Mouse (Mus musculus) liver, embryonic 11.5 days (tissue): ENCODE data around the gene Pgm3. TPM values are rescaled to one million over a fixed set of nuclear protein-coding genes. Genes with fewer than 3 reads are reported as not detected.
"Not testable (repeated sequence)": the region's sequence is repeated elsewhere in the genome, so short reads cannot be mapped to it uniquely, and the experiment has no call there.

Experiments used
- ATAC-seq: fragments of 200-750 bp; cut with Nextera tagmentation; replicated peaks from 2 replicates; pipeline ENCODE4 v1.8.0; 2017; ENCODE audit warnings: moderate number of reproducible peaks, mild to moderate bottlenecking, moderate TSS enrichment, moderate library complexity; ENCODE audit not compliant: low FRiP score
- DNase-seq: peaks from one replicate; pipeline ENCODE4 v3.0.0-alpha.2; 2017; ENCODE audit warnings: low spot score
- H3K27ac ChIP-seq: fragments of 300-500 bp; sonication (generic); 2 replicates; pipeline ENCODE4 v1.5.1; 2014; ENCODE audit warnings: mild to moderate bottlenecking, low read depth, low read length, control low read depth
- H3K27me3 ChIP-seq: fragments of 300-500 bp; sonication (generic); replicated peaks from 2 replicates; pipeline ENCODE4 v1.6.1; 2014; ENCODE audit warnings: low read length, mixed read lengths; ENCODE audit not compliant: control insufficient read depth, insufficient read depth
- H3K36me3 ChIP-seq: fragments of 300-500 bp; sonication (generic); 2 replicates; pipeline ENCODE4 v1.6.1; 2014; ENCODE audit warnings: mild to moderate bottlenecking, low read length, moderate library complexity, mixed read lengths; ENCODE audit not compliant: control insufficient read depth, insufficient read depth
- H3K4me1 ChIP-seq: fragments of 300-500 bp; sonication (generic); replicated peaks from 2 replicates; pipeline ENCODE4 v1.6.1; 2014; ENCODE audit warnings: low read length, mixed read lengths; ENCODE audit not compliant: control insufficient read depth, insufficient read depth
- H3K4me2 ChIP-seq: fragments of 300-500 bp; sonication (generic); 2 replicates; pipeline ENCODE4 v1.6.1; 2014; ENCODE audit warnings: mild to moderate bottlenecking, control low read depth, moderate library complexity
- H3K4me3 ChIP-seq: fragments of 300-500 bp; sonication (generic); 2 replicates; pipeline ENCODE4 v1.5.1; 2014; ENCODE audit warnings: low read depth, low read length, control low read depth
- H3K9ac ChIP-seq: fragments of 300-500 bp; sonication (generic); 2 replicates; pipeline ENCODE4 v1.6.1; 2014; ENCODE audit warnings: low read depth, low read length, control low read depth
- H3K9me3 ChIP-seq: fragments of 300-500 bp; sonication (generic); 2 replicates; pipeline ENCODE4 v1.6.1; 2016; ENCODE audit warnings: low read length, inconsistent platforms, mixed read lengths; ENCODE audit not compliant: control insufficient read depth
- WGBS: fragments of 180-500 bp; shearing (Covaris S2); extraction: QIAGEN DNeasy Blood & Tissue Kit; methylation state at CpG from one replicate; pipeline ENCODE4 v1.1.7; 2014; 5-methylcytosine and 5-hydroxymethylcytosine counted together
- polyA plus RNA-seq: library from polyadenylated mRNA; unstranded; fragments of >200 nt; fragmentation: Nextera tagmentation; extraction: Ambion mirVana; gene quantifications from 2 replicates; pipeline ENCODE4 v1.2.1, GENCODE M21; 2014

Pgm3 gene
- 25.9 and 28.3 TPM in 2 replicates for polyA plus RNA-seq

DNA sequence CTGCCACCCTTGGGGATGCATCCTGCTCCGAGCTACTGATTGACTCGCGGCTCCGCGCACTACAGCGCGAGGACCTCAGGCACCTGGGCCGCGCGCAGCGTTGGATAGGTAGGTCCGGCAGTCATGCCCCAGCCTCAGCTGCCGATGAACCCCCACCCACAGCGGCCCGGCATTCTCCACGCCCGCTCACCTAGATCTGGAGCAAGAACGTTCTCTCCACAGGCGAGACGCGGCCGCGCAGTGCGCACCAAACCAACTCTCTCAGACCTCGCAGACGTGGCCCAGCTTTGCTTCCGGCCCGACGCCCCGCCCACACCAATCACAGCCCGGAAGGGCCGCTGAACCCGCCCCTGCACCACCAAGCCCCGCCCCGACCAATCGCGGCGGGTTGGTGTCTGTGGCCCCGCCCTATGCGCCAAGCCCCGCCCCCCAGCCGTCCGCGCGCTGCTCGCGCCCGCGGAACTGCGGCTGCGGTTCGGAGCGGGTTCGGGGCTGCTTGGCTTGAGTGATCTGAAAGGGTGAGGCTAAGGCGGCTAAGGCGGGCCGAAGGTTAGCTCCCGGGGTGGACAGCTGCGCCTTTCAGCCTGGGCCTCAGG, at the start of gene Pgm3, which contains the start of gene Rwdd2a:
Gene Pgm3 (minus strand): TSS at position 303 of the 596 bp plus-strand sequence.
Gene Rwdd2a (plus strand): TSS at position 452 of the 596 bp plus-strand sequence.
- H3K27ac ChIP-seq: peak within 1 kb of the TSS; percentile 55

GRCm38 (mm10) chr9:86619341-86620139, 47.9 kb upstream of the Pgm3 start:
- no peak for ATAC-seq

More for the DNA sequence above, at the start of gene Pgm3, which contains the start of gene Rwdd2a:
- H3K4me1 ChIP-seq: peaks cover 3% of the 10 kb centered on the region; the same call in 1 of the 2 replicates
- peak within 1 kb of the TSS; percentile 67 for H3K9ac ChIP-seq
- ATAC-seq (peak; percentile 95), DNase-seq (peak; percentile 97)
- WGBS: under 1% methylated on average over 59 of the region's 59 CpGs
- no peaks in the 10 kb centered on the region for H3K9me3 ChIP-seq
- H3K4me3 ChIP-seq: peak within 1 kb of the TSS; percentile 78
- peak within 1 kb of the TSS; percentile 100 for H3K4me2 ChIP-seq
- no peaks in the 10 kb centered on the region for H3K27me3 ChIP-seq
- H3K36me3 ChIP-seq: no peaks in the 10 kb centered on the region

GRCm38 (mm10) chr9:86617837-86618492, 46.3 kb upstream of the Pgm3 start:
- H3K27ac ChIP-seq: no peak overlapping the region
- 69% methylated on average over 7 of the region's 7 CpGs for WGBS
- ATAC-seq: no peak

More at GRCm38 (mm10) chr9:86619341-86620139, 47.9 kb upstream of the Pgm3 start:
- H3K4me1 ChIP-seq: no peaks in the 10 kb centered on the region
- no peak overlapping the region for H3K4me2 ChIP-seq
- no peak overlapping the region for H3K27ac ChIP-seq
- 82% methylated on average over 10 of the region's 10 CpGs for WGBS
- H3K36me3 ChIP-seq: no peaks in the 10 kb centered on the region
- no peak overlapping the region for H3K9ac ChIP-seq
- H3K4me3 ChIP-seq: no peak overlapping the region
- H3K27me3 ChIP-seq: no peaks in the 10 kb centered on the region
- DNase-seq: no peak
- H3K9me3 ChIP-seq: no peaks in the 10 kb centered on the region

DNA sequence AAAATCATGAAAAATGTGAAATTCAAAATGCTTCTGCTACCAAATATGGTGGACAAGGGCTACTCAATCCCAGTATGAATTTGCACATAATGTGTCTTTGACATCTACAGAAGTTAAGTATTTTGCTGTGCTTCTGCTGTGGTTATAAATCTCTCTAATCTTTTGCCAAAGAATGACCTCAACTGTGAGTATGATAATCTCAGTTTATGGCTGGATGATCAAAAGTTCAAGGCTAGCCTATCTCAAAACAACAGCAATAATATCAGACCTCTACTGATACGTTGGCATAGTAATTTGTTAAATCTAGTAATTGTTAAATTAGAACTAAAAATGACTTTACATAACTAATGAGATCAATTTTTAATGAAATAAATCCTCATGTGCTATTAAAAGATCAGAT, 44.1 kb upstream of the Pgm3 start:
- no peak overlapping the region for H3K4me3 ChIP-seq
- H3K4me1 ChIP-seq: no peaks in the 10 kb centered on the region
- DNase-seq: no peak
- WGBS: 77% methylated on average over 1 of the region's 1 CpGs
- no peaks in the 10 kb centered on the region for H3K9me3 ChIP-seq
- H3K9ac ChIP-seq: no peak overlapping the region
- H3K27ac ChIP-seq: no peak overlapping the region
- no peaks in the 10 kb centered on the region for H3K36me3 ChIP-seq
- H3K27me3 ChIP-seq: no peaks in the 10 kb centered on the region
- ATAC-seq: no peak
- H3K4me2 ChIP-seq: no peak overlapping the region

More at GRCm38 (mm10) chr9:86617837-86618492, 46.3 kb upstream of the Pgm3 start:
- Histone ChIP-seq H3K4me1 (no peaks in the 10 kb centered on the region), H3K9me3 (no peaks in the 10 kb centered on the region), H3K27me3 (no peaks in the 10 kb centered on the region), H3K9ac (no peak overlapping the region), H3K4me3 (no peak overlapping the region), H3K36me3 (no peaks in the 10 kb centered on the region), H3K4me2 (no peak overlapping the region)
- no peak for DNase-seq

DNA sequence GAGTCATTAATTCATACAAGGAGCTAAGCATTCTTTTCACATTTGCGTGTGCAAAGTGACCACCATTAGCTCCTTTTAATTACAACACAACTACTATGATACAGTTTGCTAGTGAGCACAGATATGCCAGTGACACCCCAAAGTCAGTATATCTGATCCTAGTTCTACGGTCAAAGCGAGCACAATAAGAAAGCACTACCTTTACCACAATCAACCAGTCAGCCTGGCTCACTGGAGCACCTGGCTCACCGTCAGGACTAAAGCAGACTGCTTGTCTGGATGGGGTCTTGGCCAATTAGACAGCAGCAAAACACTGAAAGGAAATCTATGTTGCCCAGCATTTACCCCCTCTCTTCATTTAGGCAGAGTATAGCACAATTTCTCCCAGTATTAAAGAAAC, 40.4 kb upstream of the Pgm3 start:
- Histone ChIP-seq H3K9me3 (no peaks in the 10 kb centered on the region), H3K27me3 (no peaks in the 10 kb centered on the region), H3K4me1 (no peaks in the 10 kb centered on the region), H3K4me3 (no peak overlapping the region), H3K36me3 (no peaks in the 10 kb centered on the region), H3K4me2 (no peak overlapping the region), H3K27ac (no peak overlapping the region), H3K9ac (no peak overlapping the region)
- ATAC-seq: no peak
- no peak for DNase-seq
- 84% methylated on average over 4 of the region's 4 CpGs for WGBS

- Histone ChIP-seq H3K36me3 (no peaks in the 10 kb centered on the region), H3K9me3 (no peaks in the 10 kb centered on the region), H3K27me3 (no peaks in the 10 kb centered on the region), H3K4me2 (no peak overlapping the region), H3K27ac (no peak overlapping the region), H3K9ac (no peak overlapping the region), H3K4me1 (no peaks in the 10 kb centered on the region), H3K4me3 (no peak overlapping the region)
- DNase-seq (no peak), ATAC-seq (no peak)
- WGBS: 82% methylated on average over 6 of the region's 6 CpGs
Measured at GRCm38 (mm10) chr9:86605776-86606175, 34.1 kb upstream of the Pgm3 start.

GRCm38 (mm10) chr9:86599723-86600303, 28.2 kb upstream of the Pgm3 start:
- DNase-seq (no peak), ATAC-seq (no peak)
- Histone ChIP-seq H3K4me1 (no peaks in the 10 kb centered on the region), H3K4me2 (no peak overlapping the region), H3K27me3 (no peaks in the 10 kb centered on the region), H3K27ac (no peak overlapping the region), H3K4me3 (no peak overlapping the region), H3K36me3 (no peaks in the 10 kb centered on the region), H3K9me3 (no peaks in the 10 kb centered on the region), H3K9ac (no peak overlapping the region)
- 47% methylated on average over 8 of the region's 8 CpGs for WGBS

- not testable (repeated sequence) for H3K9me3 ChIP-seq, DNase-seq, ATAC-seq, H3K4me2 ChIP-seq, H3K36me3 ChIP-seq, H3K27ac ChIP-seq, H3K9ac ChIP-seq, H3K4me3 ChIP-seq, H3K4me1 ChIP-seq, H3K27me3 ChIP-seq
Measured at GRCm38 (mm10) chr9:86596983-86597382, 25.3 kb upstream of the Pgm3 start.
